Mouse (Mus musculus): Measurements from ENCODE around the gene Ranbp1. TPM values are rescaled to one million over a fixed set of nuclear protein-coding genes. Genes with fewer than 3 reads are reported as not detected.
"Not testable (repeated sequence)": the region's sequence is repeated elsewhere in the genome, so short reads cannot be mapped to it uniquely, and the experiment has no call there.

The Ranbp1 gene
- total RNA-seq, 4 experiments from 2014 or later = 83.1 to 99.0 (median 90.9) TPM

DNA sequence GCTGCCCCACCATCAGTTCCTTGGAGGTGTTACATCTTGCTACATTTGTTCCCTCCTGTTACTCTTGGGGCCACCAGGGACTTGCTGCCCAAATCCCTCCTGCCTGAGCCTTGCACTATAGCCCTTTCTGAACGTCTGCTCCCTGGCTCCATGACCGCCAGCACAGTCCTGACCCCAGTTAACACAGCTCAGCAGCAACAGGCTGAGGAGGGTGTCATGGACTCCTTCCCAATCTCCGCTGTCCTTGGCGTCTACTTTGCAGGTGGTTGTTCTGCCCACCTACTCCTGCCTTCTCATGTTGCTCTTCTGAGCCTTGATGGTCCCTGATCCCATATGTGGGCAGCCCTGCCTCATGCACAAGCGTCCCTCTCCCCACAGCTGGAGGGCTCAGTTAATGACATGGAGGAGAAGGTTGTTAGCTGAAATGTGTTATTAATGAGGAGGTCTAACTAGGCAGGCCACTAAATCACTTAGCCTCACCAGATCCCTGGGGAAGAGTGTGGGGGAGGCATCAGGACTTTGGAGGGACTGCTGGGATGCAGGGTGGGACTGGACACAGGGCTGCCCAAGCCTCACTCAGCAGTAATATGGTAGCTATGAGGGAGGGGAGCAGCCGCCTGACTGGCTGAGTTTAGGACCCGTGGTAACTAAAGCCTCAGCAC lies 45.0 kb downstream of the Ranbp1 start:
- DNase-seq (ENCODE audit: low spot score in 2 of 2) = no peak

DNA sequence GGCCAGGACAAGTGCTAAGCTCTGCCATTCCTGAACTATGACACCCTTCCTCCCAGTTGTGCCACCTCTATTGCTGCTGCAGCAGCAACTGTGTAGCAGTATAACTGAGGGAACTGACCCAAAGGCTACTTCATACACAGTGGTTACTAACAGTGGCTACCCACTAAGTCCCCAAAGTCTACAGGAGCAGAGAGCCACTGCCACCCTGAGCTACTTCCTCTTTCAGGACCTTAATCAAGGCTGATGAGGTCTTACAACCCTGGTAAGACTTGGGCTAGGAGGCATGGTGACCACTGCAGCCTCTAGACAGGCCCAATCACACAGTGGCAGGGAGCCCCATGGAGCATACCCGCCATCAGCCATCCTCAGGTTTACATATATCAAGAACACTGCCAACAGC lies 46.5 kb downstream of the Ranbp1 start:
- no peak for DNase-seq (ENCODE audit: low spot score in 2 of 2)

DNA sequence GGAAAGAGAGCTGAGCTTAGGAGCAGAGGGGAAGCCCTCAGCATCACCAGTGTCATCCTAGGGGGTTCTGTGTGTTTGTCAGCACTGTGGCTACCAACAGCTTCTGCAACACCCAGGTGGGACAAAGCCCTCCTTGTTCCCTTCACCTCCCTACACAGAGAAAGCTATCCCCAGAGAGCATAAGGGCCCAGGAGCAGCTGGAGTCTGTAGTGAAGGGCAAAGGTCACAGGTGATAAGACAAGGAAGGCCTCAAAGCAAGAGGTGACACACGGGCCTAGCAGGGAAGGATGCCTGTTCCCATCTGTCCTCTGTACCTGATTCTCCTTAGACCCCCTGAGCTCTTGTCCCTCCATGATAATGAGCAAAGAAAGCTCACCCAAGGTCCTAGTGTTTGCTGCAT lies 46.9 kb downstream of the Ranbp1 start:
- no peak for DNase-seq (ENCODE audit: low spot score in 2 of 2)

DNA sequence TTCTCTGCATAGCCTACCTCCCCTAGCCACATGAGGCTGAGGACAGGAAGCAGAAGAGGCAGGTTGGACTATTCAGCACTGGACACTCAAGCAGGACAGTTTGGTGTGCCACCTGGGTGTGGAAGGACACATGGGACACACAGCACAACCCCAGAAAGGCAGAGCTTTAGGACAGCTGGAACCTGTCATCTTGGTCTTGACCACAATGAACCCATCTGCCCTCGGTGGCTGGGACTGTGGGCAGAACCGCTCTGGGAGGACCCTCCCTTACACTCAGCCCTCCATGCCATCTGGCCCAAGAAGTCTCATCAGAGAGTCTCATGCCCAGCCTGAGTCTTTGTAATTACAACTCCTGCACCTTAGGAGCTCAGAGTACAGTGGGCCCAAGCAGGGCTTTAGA lies 48.5 kb downstream of the Ranbp1 start:
- no peak for DNase-seq (ENCODE audit: low spot score in 2 of 2)

DNA sequence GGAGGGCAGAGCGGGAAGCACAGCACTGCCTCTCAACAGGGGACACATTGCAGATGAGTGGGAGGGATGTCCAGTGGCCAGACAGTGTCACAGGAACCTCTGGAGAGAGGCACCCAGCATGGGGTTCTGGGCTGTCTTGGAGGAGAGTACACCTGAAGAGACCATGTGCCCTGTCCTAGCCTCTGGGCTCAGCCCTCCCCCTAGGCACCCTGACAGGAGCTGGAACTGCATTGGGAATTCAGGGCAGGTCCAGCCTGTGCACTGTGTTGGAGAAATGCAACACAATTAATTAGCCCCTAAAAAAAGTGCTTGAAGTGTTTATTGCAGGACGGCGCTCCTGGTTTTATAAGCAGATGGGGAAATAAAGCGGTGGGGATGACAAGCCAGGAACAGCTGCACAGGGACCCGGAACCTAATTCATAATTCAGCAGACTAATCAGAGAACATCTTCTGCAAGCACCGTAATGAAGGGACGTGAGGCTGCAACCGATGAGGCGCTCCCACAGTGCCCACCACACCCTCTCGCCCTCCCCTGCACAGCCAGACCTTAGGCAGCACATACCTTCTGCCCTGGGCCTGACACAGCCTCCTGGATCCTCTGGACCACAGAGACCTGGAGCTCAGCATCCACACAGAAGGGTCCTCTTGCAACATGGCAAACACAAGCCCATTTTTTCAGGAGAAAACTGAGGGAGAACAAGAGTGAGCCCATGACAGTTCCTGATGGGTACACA lies 50.0 kb downstream of the Ranbp1 start:
- DNase-seq (ENCODE audit: low spot score in 2 of 2) = no peak

DNA sequence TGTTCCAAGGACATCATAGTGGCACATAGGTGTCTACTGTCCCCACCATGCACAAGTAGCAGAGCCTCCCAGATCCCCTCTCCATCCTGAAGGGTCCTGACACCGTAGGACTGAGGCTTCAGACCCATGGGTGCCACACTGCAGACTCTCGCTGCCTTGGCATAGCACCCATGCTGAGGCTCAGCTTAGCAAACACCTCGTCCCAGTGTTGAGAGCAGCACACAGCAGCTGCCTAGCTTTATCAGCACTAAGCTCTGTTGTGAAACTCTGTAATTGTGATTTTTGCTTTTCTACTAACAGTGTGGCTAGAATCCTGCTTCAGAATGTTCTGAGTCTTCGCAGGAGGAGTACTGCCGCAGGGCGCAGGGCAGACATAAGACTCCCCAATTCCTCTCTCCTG lies 50.7 kb downstream of the Ranbp1 start:
- no peak for DNase-seq (ENCODE audit: low spot score in 2 of 2)

DNA sequence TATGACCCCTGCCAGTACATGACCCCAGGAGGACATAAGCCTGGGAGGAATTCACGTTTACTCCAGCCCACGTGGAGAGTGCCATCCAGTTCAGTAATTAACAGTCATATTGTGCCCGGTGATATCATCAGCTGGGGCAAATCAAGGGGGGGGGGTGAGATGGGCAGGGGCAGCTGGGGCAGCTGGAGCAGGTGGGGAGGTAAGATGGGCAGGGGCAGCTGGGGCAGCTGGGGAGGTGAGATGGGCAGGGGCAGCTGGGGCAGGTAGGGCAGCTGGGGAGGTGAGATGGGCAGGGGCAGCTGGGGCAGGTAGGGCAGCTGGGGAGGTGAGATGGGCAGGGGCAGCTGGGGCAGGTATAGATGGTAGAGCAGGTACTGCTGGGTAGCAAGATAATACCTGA lies 53.0 kb downstream of the Ranbp1 start:
- DNase-seq (ENCODE audit: low spot score in 2 of 2) = not testable (repeated sequence)

DNA sequence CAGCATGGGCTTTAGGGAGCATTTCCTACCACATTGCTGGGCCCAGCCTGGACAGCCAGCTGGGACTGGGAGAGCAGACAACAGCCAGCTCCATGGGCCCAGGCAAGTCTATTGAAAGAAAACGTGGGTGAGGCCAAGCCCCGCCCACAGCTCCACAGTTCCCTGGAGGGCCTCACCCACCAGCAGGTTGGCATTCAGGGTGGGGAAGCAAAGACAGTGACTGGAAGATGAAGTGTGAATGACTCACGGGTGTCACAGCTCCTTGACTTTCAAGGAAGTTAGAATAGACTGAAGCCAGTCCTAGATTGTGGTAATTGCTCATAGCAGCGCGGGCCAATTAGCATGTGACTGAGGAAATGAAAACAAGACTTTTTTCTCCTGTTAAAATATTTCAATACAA lies 53.5 kb downstream of the Ranbp1 start:
- DNase-seq (ENCODE audit: low spot score in 2 of 2) = peak in 1 of 2 experiments; percentile 94

DNA sequence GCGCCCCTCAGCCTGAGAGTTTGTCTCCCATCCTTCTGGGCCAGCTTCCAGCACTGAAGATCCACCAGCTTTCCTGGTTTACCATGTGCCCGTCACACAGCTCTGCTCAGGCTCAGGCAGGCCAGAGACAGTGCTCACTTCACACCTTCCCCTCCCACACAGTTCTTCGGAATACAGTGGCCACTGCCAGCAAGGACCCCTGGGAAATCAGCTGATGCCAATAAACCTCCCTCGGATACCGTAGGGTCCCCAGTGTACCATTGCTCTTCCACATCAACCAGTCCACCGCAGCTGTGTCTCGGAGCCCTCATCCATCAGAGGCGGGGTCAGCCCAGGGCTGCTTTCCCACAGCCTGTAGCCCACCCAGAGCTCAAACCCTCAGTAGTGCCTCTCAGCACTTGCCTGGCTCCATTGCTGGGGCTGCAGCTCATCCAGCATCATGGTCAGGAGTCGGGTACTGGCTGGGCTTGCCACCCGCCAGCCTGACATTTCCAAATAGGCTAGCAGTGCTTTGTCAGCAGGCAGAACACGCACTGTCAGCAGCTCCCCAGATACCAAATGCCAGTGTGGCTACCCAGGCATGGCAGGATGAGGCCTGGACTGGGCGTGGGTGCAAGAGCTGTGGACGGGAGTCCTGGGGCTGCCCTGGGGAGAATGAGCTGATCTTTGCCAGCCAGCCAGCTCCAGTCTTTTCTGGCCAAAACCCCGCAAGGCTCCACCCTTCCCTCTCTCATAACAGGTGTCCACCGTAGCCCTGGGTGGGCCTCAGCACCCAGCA lies 54.1 kb downstream of the Ranbp1 start:
- DNase-seq (ENCODE audit: low spot score in 2 of 2) = no peak

DNA sequence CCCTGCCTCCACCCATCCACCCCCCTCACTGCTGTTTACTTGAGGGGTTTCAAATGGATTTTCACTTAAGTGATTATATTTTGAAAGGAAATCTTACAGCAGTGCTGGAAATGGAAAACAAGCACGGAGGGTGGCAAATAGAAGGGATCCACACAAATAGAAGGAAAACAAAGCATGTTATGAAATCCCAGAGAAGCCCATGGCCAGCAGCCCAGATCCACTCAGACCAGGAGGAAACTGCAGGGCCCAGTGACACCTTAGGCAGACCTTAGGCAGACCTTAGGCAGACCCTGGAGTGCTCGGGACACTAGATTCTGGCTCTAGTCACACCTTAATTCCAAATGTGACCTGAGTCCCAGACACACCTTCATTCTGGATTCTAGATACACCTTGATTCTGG lies 57.5 kb downstream of the Ranbp1 start:
- DNase-seq (ENCODE audit: low spot score in 2 of 2) = no peak

Small RNA genes within 50 kb of the gene (microRNA-seq; reads per million reads assigned to microRNA genes)
- gene Gm24572 (0 reads per million in 2 experiments), gene Mir1306 (162 to 260 reads per million in 2 experiments)

Other genes starting within 250 kb of the Ranbp1 start
- gene Dgcr6, start 195.9 kb downstream of the Ranbp1 start, total RNA-seq (2022) = 10 to 100 TPM; 69.8 to 89.4 (median 80.6) TPM
- 10 to 100 TPM; 27.2 to 45.1 (median 31.8) TPM for gene Prodh, start 158.5 kb downstream of the Ranbp1 start, total RNA-seq (2022)
- gene Rtn4r, start 121.1 kb downstream of the Ranbp1 start, total RNA-seq (2022) = 100 to 1,000 TPM; 100 to 120 (median 105) TPM
- gene Ccdc188, start 30.9 kb downstream of the Ranbp1 start, total RNA-seq (2022) = not detected
- 100 to 1,000 TPM; 106 to 125 (median 117) TPM for gene Zdhhc8, start 13.6 kb downstream of the Ranbp1 start, total RNA-seq (2022)
- 10 to 100 TPM; 45.5 to 57.0 (median 48.8) TPM for gene Trmt2a, start 53 bp downstream of the Ranbp1 start, total RNA-seq (2022)
- not detected for gene Gm49776, start 9.6 kb upstream of the Ranbp1 start, total RNA-seq (2022)
- gene Dgcr8, start 40.5 kb upstream of the Ranbp1 start, total RNA-seq (2022) = 10 to 100 TPM; 35.5 to 42.7 (median 39.4) TPM
- 100 to 1,000 TPM; 135 to 145 (median 142) TPM for gene Tango2, start 99.4 kb upstream of the Ranbp1 start, total RNA-seq (2022)
- gene Arvcf, start 99.5 kb upstream of the Ranbp1 start, total RNA-seq (2022) = 10 to 100 TPM; 34.2 to 42.1 (median 38.2) TPM
- gene Txnrd2, start 177.7 kb upstream of the Ranbp1 start, total RNA-seq (2022) = 10 to 100 TPM; 16.5 to 22.7 (median 19.1) TPM
- 10 to 100 TPM; 92.9 to 97.2 (median 94.3) TPM for gene Comt, start 178.1 kb upstream of the Ranbp1 start, total RNA-seq (2022)
- gene Gnb1l, start 250.0 kb upstream of the Ranbp1 start, total RNA-seq (2022) = 1 to 10 TPM; 4.9 to 5.7 (median 5.3) TPM